Mouse (Mus musculus): ENCODE data around the gene Fbxw27. TPM values are rescaled to one million over a fixed set of nuclear protein-coding genes. Genes with fewer than 3 reads are reported as not detected.

Fbxw27 gene
- total RNA-seq, 1 experiment = not detected

DNA sequence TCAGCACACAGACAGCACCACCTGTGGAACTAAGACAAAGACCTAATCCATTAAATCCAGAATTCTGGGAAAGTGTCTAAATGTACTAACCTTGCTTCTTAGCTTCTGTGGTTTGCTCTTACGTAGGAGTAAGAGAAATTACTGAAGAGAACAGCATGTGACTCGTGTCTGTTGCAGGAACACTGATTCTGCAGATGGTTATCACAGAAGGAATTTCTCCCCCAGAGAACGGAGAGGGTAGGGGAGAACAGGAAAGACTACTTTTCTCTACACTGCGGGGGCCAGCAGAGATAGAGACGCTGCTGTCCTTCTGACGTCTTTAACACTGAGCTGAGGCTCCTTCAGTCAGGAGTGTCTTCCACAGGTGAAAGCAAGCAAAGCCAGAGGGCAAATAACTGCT is 25.9 kb upstream of the Fbxw27 start:
- DNase-seq (ENCODE audit: low read depth, low spot score) = no peak
- TF ChIP-seq ZC3H11A (IDR thresholded peaks at IDR 0.05; ENCODE audit: borderline replicate concordance, low read depth, low read length) = no peak
- no peak for TF ChIP-seq MAFK (IDR thresholded peaks at IDR 0.05; ENCODE audit: insufficient read depth, low read depth, low read length)
- TF ChIP-seq CHD2 (IDR thresholded peaks at IDR 0.05; ENCODE audit: low read depth, low read length) = no peak
- TF ChIP-seq HCFC1 (IDR thresholded peaks at IDR 0.05; ENCODE audit: borderline replicate concordance, insufficient read depth, low read length) = no peak
- TF ChIP-seq ZNF384 (IDR thresholded peaks at IDR 0.05; ENCODE audit: low read depth, low read length) = no peak
- H3K4me3 ChIP-seq (ENCODE audit: insufficient read depth in 1 of 2, low read depth in 1 of 2, low read length in 2 of 2, poor library complexity in 1 of 2, severe bottlenecking in 1 of 2) = no peak overlapping the region
- no peaks in the 10 kb centered on the region for H3K9me3 ChIP-seq (ENCODE audit: control insufficient read depth, insufficient read depth, low read depth, low read length)
- H3K9ac ChIP-seq (ENCODE audit: insufficient read depth, low read depth, low read length, poor library complexity, severe bottlenecking) = no peak overlapping the region
- no peaks in the 10 kb centered on the region for H3K4me1 ChIP-seq (ENCODE audit: control insufficient read depth in 2 of 2, insufficient read depth in 2 of 2, low read length in 2 of 2, poor library complexity in 1 of 2)
- H3K36me3 ChIP-seq (ENCODE audit: control insufficient read depth, insufficient read depth, low read length, poor library complexity, severe bottlenecking) = no peaks in the 10 kb centered on the region
- H3K27ac ChIP-seq (ENCODE audit: insufficient read depth, low read depth, low read length, poor library complexity, severe bottlenecking) = no peak overlapping the region
- in situ Hi-C loops (cut with MboI; ENCODE audit: low sequenced_read_pairs in 2 of 2, unreplicated experiment in 2 of 2) = no loop called here

DNA sequence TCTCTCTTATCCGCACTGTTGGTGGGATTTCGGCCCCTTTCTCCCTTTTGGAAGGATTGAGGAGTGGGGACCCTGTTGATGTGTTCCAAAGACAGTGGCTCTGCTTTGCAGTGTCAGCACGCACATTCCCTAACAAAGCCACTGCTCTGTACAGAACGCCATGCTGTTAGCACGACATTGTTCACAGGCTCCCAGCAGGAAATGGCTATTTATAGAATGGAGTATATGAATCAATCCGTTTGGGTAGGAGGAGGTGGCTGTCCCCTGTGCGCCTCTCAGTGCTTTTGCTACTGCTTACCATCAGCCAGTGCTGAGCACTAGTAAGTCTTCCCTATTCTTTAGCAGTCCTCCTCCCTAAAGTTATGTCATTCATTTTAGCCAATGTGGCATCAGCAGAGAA is 23.0 kb upstream of the Fbxw27 start:
- Histone ChIP-seq H3K9ac (ENCODE audit: insufficient read depth, low read depth, low read length, poor library complexity, severe bottlenecking) (no peak overlapping the region), H3K36me3 (ENCODE audit: control insufficient read depth, insufficient read depth, low read length, poor library complexity, severe bottlenecking) (no peaks in the 10 kb centered on the region), H3K4me3 (ENCODE audit: insufficient read depth in 1 of 2, low read depth in 1 of 2, low read length in 2 of 2, poor library complexity in 1 of 2, severe bottlenecking in 1 of 2) (no peak overlapping the region), H3K27ac (ENCODE audit: insufficient read depth, low read depth, low read length, poor library complexity, severe bottlenecking) (no peak overlapping the region), H3K9me3 (ENCODE audit: control insufficient read depth, insufficient read depth, low read depth, low read length) (no peaks in the 10 kb centered on the region), H3K4me1 (ENCODE audit: control insufficient read depth in 2 of 2, insufficient read depth in 2 of 2, low read length in 2 of 2, poor library complexity in 1 of 2) (no peaks in the 10 kb centered on the region)
- no peak for DNase-seq (ENCODE audit: low read depth, low spot score)
- in situ Hi-C loops (cut with MboI; ENCODE audit: low sequenced_read_pairs in 2 of 2, unreplicated experiment in 2 of 2) = no loop called here
- TF ChIP-seq HCFC1 (IDR thresholded peaks at IDR 0.05; ENCODE audit: borderline replicate concordance, insufficient read depth, low read length) (no peak), MAFK (IDR thresholded peaks at IDR 0.05; ENCODE audit: insufficient read depth, low read depth, low read length) (no peak), CHD2 (IDR thresholded peaks at IDR 0.05; ENCODE audit: low read depth, low read length) (no peak), ZNF384 (IDR thresholded peaks at IDR 0.05; ENCODE audit: low read depth, low read length) (no peak), ZC3H11A (IDR thresholded peaks at IDR 0.05; ENCODE audit: borderline replicate concordance, low read depth, low read length) (no peak)

GRCm38 (mm10) chr9:109811980-109812379 is 21.5 kb upstream of the Fbxw27 start, which contains the start of gene Spink8:
TSS of gene Spink8 (plus strand) at chr9:109812280.
- H3K9ac ChIP-seq (ENCODE audit: insufficient read depth, low read depth, low read length, poor library complexity, severe bottlenecking) = no peak within 1 kb of the TSS
- in situ Hi-C loops (cut with MboI; ENCODE audit: low sequenced_read_pairs in 2 of 2, unreplicated experiment in 2 of 2) = no loop called here
- H3K27ac ChIP-seq (ENCODE audit: insufficient read depth, low read depth, low read length, poor library complexity, severe bottlenecking) = no peak within 1 kb of the TSS
- no peaks in the 10 kb centered on the region for H3K4me1 ChIP-seq (ENCODE audit: control insufficient read depth in 2 of 2, insufficient read depth in 2 of 2, low read length in 2 of 2, poor library complexity in 1 of 2)
- TF ChIP-seq ZNF384 (IDR thresholded peaks at IDR 0.05; ENCODE audit: low read depth, low read length) (no peak), CHD2 (IDR thresholded peaks at IDR 0.05; ENCODE audit: low read depth, low read length) (no peak), HCFC1 (IDR thresholded peaks at IDR 0.05; ENCODE audit: borderline replicate concordance, insufficient read depth, low read length) (no peak), ZC3H11A (IDR thresholded peaks at IDR 0.05; ENCODE audit: borderline replicate concordance, low read depth, low read length) (no peak), MAFK (IDR thresholded peaks at IDR 0.05; ENCODE audit: insufficient read depth, low read depth, low read length) (no peak)
- no peaks in the 10 kb centered on the region for H3K36me3 ChIP-seq (ENCODE audit: control insufficient read depth, insufficient read depth, low read length, poor library complexity, severe bottlenecking)
- H3K4me3 ChIP-seq (ENCODE audit: insufficient read depth in 1 of 2, low read depth in 1 of 2, low read length in 2 of 2, poor library complexity in 1 of 2, severe bottlenecking in 1 of 2) = no peak within 1 kb of the TSS
- H3K9me3 ChIP-seq (ENCODE audit: control insufficient read depth, insufficient read depth, low read depth, low read length) = no peaks in the 10 kb centered on the region
- no peak for DNase-seq (ENCODE audit: low read depth, low spot score)

- no peak overlapping the region for H3K27ac ChIP-seq (ENCODE audit: insufficient read depth, low read depth, low read length, poor library complexity, severe bottlenecking)
- H3K9ac ChIP-seq (ENCODE audit: insufficient read depth, low read depth, low read length, poor library complexity, severe bottlenecking) = no peak overlapping the region
Measured at GRCm38 (mm10) chr9:109807898-109808297, 17.4 kb upstream of the Fbxw27 start.

DNA sequence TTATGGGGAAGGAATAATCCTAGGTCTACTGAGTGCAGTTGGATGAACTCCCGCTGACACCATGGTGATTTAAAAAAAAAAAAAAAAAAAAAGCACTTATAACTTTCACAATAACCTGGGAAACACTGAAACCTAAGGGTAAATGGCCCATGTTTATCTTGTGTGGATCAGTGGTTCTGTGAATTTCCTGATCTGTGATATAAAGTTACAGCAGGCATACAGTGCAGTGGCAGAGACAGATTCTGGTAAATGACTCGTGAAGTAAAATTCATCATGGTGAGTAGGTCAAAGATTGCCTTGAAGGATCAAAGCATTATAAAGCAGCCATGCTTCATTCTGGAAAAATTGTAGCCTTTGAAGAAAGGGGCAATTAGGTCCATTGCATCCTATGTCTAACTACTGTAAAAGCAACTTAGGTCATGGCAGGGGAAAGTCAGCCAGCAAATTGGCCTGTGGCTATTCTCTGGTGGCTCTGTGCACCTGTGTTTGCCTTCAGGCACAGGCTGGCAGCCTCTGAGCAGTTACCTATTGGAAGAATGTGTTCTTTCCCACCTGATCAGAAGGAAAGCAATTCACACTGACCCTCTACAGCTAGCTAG is 16.3 kb upstream of the Fbxw27 start:
- in situ Hi-C loops (cut with MboI; ENCODE audit: low sequenced_read_pairs in 2 of 2, unreplicated experiment in 2 of 2) = no loop called here
- TF ChIP-seq MAFK (IDR thresholded peaks at IDR 0.05; ENCODE audit: insufficient read depth, low read depth, low read length) (no peak), ZC3H11A (IDR thresholded peaks at IDR 0.05; ENCODE audit: borderline replicate concordance, low read depth, low read length) (no peak), CHD2 (IDR thresholded peaks at IDR 0.05; ENCODE audit: low read depth, low read length) (no peak), HCFC1 (IDR thresholded peaks at IDR 0.05; ENCODE audit: borderline replicate concordance, insufficient read depth, low read length) (no peak), ZNF384 (IDR thresholded peaks at IDR 0.05; ENCODE audit: low read depth, low read length) (no peak)
- H3K4me1 ChIP-seq (ENCODE audit: control insufficient read depth in 2 of 2, insufficient read depth in 2 of 2, low read length in 2 of 2, poor library complexity in 1 of 2) = no peaks in the 10 kb centered on the region

More at GRCm38 (mm10) chr9:109807898-109808297, 17.4 kb upstream of the Fbxw27 start:
- H3K36me3 ChIP-seq (ENCODE audit: control insufficient read depth, insufficient read depth, low read length, poor library complexity, severe bottlenecking) = no peaks in the 10 kb centered on the region
- no peak for TF ChIP-seq ZC3H11A (IDR thresholded peaks at IDR 0.05; ENCODE audit: borderline replicate concordance, low read depth, low read length)
- TF ChIP-seq ZNF384 (IDR thresholded peaks at IDR 0.05; ENCODE audit: low read depth, low read length) = no peak
- H3K9me3 ChIP-seq (ENCODE audit: control insufficient read depth, insufficient read depth, low read depth, low read length) = no peaks in the 10 kb centered on the region
- H3K4me1 ChIP-seq (ENCODE audit: control insufficient read depth in 2 of 2, insufficient read depth in 2 of 2, low read length in 2 of 2, poor library complexity in 1 of 2) = no peaks in the 10 kb centered on the region
- H3K4me3 ChIP-seq (ENCODE audit: insufficient read depth in 1 of 2, low read depth in 1 of 2, low read length in 2 of 2, poor library complexity in 1 of 2, severe bottlenecking in 1 of 2) = no peak overlapping the region
- DNase-seq (ENCODE audit: low read depth, low spot score) = no peak
- in situ Hi-C loops (cut with MboI; ENCODE audit: low sequenced_read_pairs in 2 of 2, unreplicated experiment in 2 of 2) = no loop called here

More for the DNA sequence above, 16.3 kb upstream of the Fbxw27 start:
- Histone ChIP-seq H3K9me3 (ENCODE audit: control insufficient read depth, insufficient read depth, low read depth, low read length) (no peaks in the 10 kb centered on the region), H3K36me3 (ENCODE audit: control insufficient read depth, insufficient read depth, low read length, poor library complexity, severe bottlenecking) (no peaks in the 10 kb centered on the region), H3K4me3 (ENCODE audit: insufficient read depth in 1 of 2, low read depth in 1 of 2, low read length in 2 of 2, poor library complexity in 1 of 2, severe bottlenecking in 1 of 2) (no peak overlapping the region), H3K9ac (ENCODE audit: insufficient read depth, low read depth, low read length, poor library complexity, severe bottlenecking) (no peak overlapping the region), H3K27ac (ENCODE audit: insufficient read depth, low read depth, low read length, poor library complexity, severe bottlenecking) (no peak overlapping the region)
- no peak for DNase-seq (ENCODE audit: low read depth, low spot score)
